Mouse (Mus musculus) ES-Bruce4 (cell line): Measurements from ENCODE around the gene Apol8.

Source experiments
- CTCF ChIP-seq: IDR thresholded peaks from one replicate; pipeline ENCODE4 v1.8.1; 2011; ENCODE audit warnings: low read depth, low read length
- EP300 ChIP-seq: IDR thresholded peaks from 2 replicates; pipeline ENCODE4 v1.6.1; 2011; ENCODE audit warnings: low read depth, low read length; ENCODE audit not compliant: insufficient read depth
- POLR2A ChIP-seq: IDR thresholded peaks from one replicate; pipeline ENCODE4 v1.8.1; 2011; ENCODE audit warnings: low read length; ENCODE audit not compliant: insufficient read depth

GRCm38 (mm10) chr15:77740511-77741297 lies 16.1 kb downstream of the Apol8 start:
- peak; percentile 25 for TF ChIP-seq CTCF
- TF ChIP-seq POLR2A = no peak
- TF ChIP-seq EP300 = no peak
